Mouse (Mus musculus) CD4-positive, CD25-positive, alpha-beta regulatory T cell, adult 9 weeks (primary cell): ENCODE measurements around the gene Eefsec. TPM values are rescaled to one million over a fixed set of nuclear protein-coding genes. Genes with fewer than 3 reads are reported as not detected.

ENCODE experiments used
- polyA plus RNA-seq: library from polyadenylated mRNA; unstranded; fragments of 100-300 nt; shearing (Covaris generic); gene quantifications from one replicate; pipeline ENCODE4 v1.2.1, GENCODE M21; 2017

Eefsec gene
- 34.0 TPM for polyA plus RNA-seq

GRCm38 (mm10) chr6:88446063-88447002, at the start of gene Eefsec:
Gene Eefsec, minus strand, starts transcription at chr6:88446539.

GRCm38 (mm10) chr6:88465181-88465920, 19.0 kb upstream of the Eefsec start, which contains the start of gene Ruvbl1:
Gene Ruvbl1, plus strand, starts transcription at chr6:88465409.

GRCm38 (mm10) chr6:88221968-88222367, 224.4 kb downstream of the Eefsec start, which contains the start of gene Dnajb8:
Gene Dnajb8, plus strand, starts transcription at chr6:88222268.

Other genes starting within 250 kb of the Eefsec start
- gene Dnajb8, start 224.3 kb downstream of the Eefsec start, polyA plus RNA-seq, result not detected
- 91.7 TPM for gene Ruvbl1, start 18.9 kb upstream of the Eefsec start, polyA plus RNA-seq
- gene Sec61a1, start 72.4 kb upstream of the Eefsec start, polyA plus RNA-seq, result 263 TPM
- gene Kbtbd12, start 191.4 kb upstream of the Eefsec start, polyA plus RNA-seq, result not detected